Mouse (Mus musculus): ENCODE data around the gene Pigx. TPM values are rescaled to one million over a fixed set of nuclear protein-coding genes. Genes with fewer than 3 reads are reported as not detected.
"Not testable (repeated sequence)": the region's sequence is repeated elsewhere in the genome, so short reads cannot be mapped to it uniquely, and the experiment has no call there.

Pigx gene
- polyA plus RNA-seq, 1 experiment from 2014 or later, result 91.8 TPM

DNA sequence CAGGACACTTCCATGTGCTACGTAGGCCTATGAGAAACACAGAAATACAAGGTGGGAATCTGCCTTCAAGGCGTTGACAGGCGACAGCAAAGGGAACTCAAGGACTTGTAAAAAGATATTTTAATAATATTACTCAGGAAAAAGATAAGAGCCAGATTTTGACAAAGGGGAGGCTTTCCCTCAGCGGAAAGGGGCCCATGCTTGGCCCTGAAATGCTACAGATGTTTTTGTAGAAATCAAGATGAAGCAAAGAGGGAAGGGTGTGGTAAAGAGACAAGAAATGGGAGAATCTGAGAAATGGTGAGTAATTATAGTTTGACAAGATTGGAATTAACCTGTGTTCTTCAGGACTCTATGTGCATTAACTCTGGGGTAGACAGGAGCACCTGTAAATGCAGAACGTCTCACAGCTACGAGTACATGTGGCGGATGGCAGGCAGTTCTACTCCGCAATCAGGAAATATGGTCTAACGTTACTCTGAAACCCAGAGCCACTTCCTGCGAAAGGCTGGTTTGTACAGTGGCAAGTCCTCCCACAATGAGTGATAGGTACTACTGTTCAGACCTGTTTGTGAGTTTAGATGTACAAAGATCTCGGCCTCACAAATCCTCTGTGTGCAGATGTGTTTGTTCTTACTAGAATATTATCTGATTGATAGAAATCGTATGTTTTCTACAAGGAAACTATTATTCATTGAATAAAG lies 8.0 kb upstream of the Pigx start:
- H3K27me3 ChIP-seq (replicated peaks), result no peaks in the 10 kb centered on the region
- no peaks in the 10 kb centered on the region for H3K9me3 ChIP-seq
- WGBS, result 75% methylated on average over 12 of the region's 12 CpGs
- ATAC-seq (ENCODE audit: insufficient read depth, low FRiP score, low read depth), result no peak
- H3K27ac ChIP-seq, result no peak overlapping the region
- H3K4me2 ChIP-seq, result no peak overlapping the region
- no peak overlapping the region for H3K4me3 ChIP-seq (replicated peaks)
- H3K36me3 ChIP-seq, result peaks cover 11% of the 10 kb centered on the region; the same call in 1 of the 2 replicates
- H3K4me1 ChIP-seq, result no peaks in the 10 kb centered on the region
- no peak overlapping the region for H3K9ac ChIP-seq

DNA sequence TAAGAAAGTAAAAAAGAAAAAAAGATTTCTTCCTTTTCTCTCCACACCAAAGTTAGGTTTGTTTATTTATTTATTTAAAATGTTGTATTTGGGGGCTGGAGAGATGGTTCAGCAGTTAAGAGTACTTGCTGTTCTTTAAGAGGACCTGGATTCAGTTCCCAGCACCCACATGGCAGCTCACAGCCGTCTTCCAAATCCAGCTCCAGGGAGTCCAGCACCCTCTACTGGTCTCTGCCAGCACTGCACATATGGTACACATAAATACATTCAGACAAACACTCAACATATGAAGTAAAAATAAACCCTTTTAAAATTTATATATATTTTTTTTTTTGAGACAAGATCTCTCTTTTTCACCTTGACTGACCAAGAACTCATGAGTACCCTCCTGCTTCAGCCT lies 6.2 kb upstream of the Pigx start:
- H3K36me3 ChIP-seq, result peaks cover 11% of the 10 kb centered on the region; the same call in 1 of the 2 replicates
- no peaks in the 10 kb centered on the region for H3K4me1 ChIP-seq
- no peak overlapping the region for H3K27ac ChIP-seq
- H3K27me3 ChIP-seq (replicated peaks), result no peaks in the 10 kb centered on the region
- no peak overlapping the region for H3K4me2 ChIP-seq
- no peak overlapping the region for H3K9ac ChIP-seq
- H3K4me3 ChIP-seq (replicated peaks), result no peak overlapping the region
- 95% methylated on average over 1 of the region's 1 CpGs for WGBS
- no peaks in the 10 kb centered on the region for H3K9me3 ChIP-seq
- no peak for ATAC-seq (ENCODE audit: insufficient read depth, low FRiP score, low read depth)

DNA sequence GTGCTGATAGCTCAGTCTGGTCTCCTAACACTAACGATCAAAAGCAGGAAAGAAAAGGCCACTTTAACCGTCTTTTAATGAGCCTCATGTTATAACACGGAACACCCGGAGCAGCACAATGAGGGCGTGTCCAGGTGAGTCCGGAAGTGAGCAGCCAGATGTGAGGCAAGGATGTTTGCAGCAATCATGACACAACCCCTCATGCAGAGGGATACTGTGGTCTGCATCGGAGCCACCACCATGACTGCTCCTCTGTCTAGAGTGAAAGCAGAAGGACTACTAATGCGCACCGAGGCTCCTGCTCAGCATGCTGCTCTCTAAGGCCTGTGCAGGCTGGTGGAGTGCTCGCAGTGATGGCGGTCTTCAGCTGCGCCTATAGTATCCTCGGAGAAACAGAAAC lies 2.8 kb upstream of the Pigx start:
- Histone ChIP-seq H3K4me1 (peaks cover 4% of the 10 kb centered on the region; the same call in 1 of the 2 replicates), H3K9me3 (no peaks in the 10 kb centered on the region), H3K9ac (no peak overlapping the region), H3K4me3 (replicated peaks) (no peak overlapping the region), H3K27me3 (replicated peaks) (no peaks in the 10 kb centered on the region), H3K36me3 (peaks cover 8% of the 10 kb centered on the region; the same call in 1 of the 2 replicates), H3K27ac (no peak overlapping the region), H3K4me2 (no peak overlapping the region)
- WGBS, result 89% methylated on average over 13 of the region's 13 CpGs
- no peak for ATAC-seq (ENCODE audit: insufficient read depth, low FRiP score, low read depth)

DNA sequence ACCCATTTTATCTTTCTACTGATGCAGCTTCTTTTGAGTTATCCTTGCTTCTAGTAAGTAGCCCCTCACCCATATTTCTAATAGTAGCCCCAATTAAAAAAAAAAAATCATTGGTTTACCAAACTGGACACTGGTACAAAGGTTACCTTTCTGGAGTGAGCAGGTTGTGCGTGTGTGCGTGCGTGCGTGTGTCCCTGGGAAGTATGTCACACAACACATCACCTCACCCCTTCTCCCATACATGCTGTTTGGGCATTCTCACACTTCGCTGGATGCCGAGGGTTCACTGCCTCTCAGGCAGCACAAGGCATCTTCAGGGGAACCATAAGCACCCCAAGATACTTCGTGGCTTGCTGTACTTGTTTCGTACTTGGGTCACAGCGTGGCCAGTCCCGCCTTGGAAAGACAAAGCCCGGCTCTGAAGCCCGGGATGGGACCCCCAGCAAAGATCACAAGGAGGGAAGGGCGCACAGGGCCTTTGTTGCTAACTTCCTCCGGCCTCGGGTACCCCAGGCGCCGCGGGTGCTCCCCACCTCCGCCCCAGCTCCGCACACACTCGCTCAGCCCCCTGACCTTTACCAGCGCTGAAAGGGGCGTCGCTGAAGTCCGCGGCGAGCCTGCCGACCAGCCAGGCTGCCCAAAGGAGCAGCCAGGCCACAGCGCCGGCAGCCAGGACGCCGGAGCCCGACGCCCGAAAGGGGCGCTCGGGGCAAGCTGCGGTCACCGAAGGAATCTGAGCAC lies 473 bp downstream of the Pigx start:
- Histone ChIP-seq H3K4me3 (replicated peaks) (peak overlapping the region; percentile 96), H3K4me2 (peak overlapping the region; percentile 79), H3K9me3 (no peaks in the 10 kb centered on the region), H3K27ac (peak overlapping the region; percentile 86), H3K27me3 (replicated peaks) (no peaks in the 10 kb centered on the region), H3K4me1 (peaks cover 4% of the 10 kb centered on the region; the same call in 1 of the 2 replicates), H3K9ac (peak overlapping the region; percentile 80), H3K36me3 (peaks cover 4% of the 10 kb centered on the region; the same call in 1 of the 2 replicates)
- WGBS, result under 1% methylated on average over 39 of the region's 39 CpGs
- peak; percentile 61 for ATAC-seq (ENCODE audit: insufficient read depth, low FRiP score, low read depth)

DNA sequence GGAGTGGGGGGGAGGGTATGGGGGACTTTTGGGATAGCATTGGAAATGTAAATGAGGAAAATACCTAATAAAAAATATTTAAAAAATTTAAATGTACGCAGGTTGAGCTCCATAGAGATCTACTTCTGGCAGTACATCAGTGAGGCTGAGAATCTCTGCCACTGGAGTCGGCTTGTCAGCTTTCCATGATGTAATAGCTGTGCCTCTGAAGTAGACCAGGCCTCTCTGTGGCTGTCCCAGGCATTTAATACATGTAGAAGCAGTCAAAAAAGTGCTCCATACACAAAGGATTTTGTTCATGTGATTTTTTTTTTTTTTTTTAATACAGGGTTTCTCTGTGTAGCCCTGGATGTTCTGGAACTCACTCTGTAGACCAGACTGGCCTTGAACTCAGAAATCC lies 1.8 kb downstream of the Pigx start:
- H3K27ac ChIP-seq; H3K4me2 ChIP-seq; H3K4me1 ChIP-seq; H3K4me3 ChIP-seq (replicated peaks); H3K27me3 ChIP-seq (replicated peaks); ATAC-seq (ENCODE audit: insufficient read depth, low FRiP score, low read depth); H3K9ac ChIP-seq; H3K36me3 ChIP-seq; H3K9me3 ChIP-seq: not testable (repeated sequence)
- WGBS, result 83% methylated on average over 2 of the region's 2 CpGs

DNA sequence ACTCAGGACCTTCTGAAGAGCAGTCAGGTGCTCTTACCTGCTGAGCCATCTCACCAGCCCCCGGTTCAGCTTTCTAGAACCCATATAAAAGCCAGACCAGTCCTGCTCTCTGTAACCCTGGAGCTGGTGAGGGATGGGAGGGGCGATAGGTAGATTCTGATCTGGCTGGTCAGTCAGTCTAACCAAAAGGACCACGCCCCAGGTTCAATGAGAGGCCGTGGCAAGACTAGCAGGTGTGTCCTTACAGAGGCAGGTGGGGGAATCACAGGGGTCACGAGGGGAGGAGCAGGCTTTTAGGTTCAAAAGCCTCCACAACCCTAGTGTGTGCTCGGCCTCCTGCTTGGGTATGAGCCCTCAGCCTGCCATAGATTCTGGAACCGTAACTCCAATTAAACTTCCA lies 8.1 kb downstream of the Pigx start:
- WGBS, result 86% methylated on average over 7 of the region's 7 CpGs
- H3K27me3 ChIP-seq (replicated peaks), result no peaks in the 10 kb centered on the region
- H3K4me2 ChIP-seq, result no peak overlapping the region
- H3K4me1 ChIP-seq, result no peaks in the 10 kb centered on the region
- no peaks in the 10 kb centered on the region for H3K9me3 ChIP-seq
- no peak overlapping the region for H3K4me3 ChIP-seq (replicated peaks)
- H3K27ac ChIP-seq, result no peak overlapping the region
- peaks cover 30% of the 10 kb centered on the region; the same call in 1 of the 2 replicates for H3K36me3 ChIP-seq
- H3K9ac ChIP-seq, result no peak overlapping the region
- ATAC-seq (ENCODE audit: insufficient read depth, low FRiP score, low read depth), result no peak

DNA sequence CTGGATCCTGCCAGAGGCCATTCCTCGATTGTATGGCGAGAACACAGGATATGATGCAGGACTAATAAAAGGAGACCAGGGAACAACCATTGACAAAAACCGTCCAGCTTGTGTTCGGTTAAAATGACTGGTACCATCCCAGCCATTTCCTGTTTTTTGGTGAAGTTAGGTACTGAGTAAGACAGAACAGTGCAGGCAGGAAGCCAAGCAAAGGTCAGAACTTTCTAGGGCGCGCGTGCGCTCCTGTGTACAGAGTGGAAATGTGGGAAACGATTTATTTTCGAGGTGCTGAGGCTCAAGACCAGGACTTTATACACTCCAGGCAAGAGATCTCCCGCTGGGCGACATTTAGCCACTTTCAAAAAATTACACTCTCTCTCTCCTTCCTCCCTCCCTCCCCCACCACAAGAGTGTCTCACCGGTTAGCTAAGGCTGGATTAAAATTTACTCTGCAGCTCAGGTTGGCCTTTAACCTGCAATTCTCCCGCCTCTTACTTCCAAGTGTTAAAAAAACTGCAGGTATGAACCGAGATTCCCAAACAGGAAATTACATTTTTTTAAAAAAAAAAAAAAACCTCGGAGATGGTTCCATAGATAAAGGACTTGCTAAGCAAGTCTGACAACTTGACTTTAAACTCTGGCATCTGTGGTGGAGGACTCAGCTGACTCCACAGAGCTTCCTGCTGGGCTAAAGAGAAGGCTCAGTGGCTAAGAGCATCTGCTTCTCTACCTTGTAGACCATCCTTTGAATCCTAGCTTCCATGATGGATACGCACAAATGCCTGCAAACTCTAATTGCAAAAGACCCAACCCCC lies 11.7 kb downstream of the Pigx start:
- H3K36me3 ChIP-seq, result peaks cover 31% of the 10 kb centered on the region

DNA sequence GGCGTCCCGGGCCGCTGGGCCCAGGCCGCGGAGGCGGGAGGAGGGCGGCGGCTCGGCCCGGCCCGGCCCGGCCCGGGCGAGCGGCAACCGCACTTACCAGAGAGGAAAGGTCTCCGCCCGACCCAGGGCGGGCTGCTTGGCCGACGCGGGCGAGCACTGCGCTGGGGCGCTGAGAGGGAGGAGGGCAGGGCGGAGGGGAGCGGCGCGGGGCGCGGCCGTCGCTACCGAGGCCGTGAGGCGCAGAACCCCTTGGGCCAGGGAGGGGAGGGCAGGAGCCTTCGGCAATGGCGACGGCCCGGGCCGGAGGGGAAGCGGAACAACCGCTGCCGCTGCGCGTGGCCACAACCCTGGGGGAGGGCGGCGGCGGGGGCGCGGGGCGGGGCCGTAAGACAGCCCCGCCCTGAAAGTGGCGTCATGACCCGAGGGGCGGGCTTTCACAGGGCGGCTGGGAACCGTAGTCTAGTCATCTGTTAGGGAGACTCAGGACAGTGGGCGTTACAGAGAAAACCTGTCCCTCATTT lies 20.5 kb downstream of the Pigx start, which contains the start of gene Pak2:
Gene Pak2 (minus strand): TSS at position 352 of the 521 bp plus-strand sequence.
- WGBS, result under 1% methylated on average over 36 of the region's 60 CpGs
- peak within 1 kb of the TSS; percentile 97 for H3K27ac ChIP-seq
- ATAC-seq (ENCODE audit: insufficient read depth, low FRiP score, low read depth), result peak; percentile 94
- peaks cover 10% of the 10 kb centered on the region for H3K4me1 ChIP-seq
- peak within 1 kb of the TSS; percentile 98 for H3K4me3 ChIP-seq (replicated peaks)
- H3K36me3 ChIP-seq, result no peaks in the 10 kb centered on the region
- H3K27me3 ChIP-seq (replicated peaks), result no peaks in the 10 kb centered on the region
- H3K9ac ChIP-seq, result peak within 1 kb of the TSS; percentile 99
- no peaks in the 10 kb centered on the region for H3K9me3 ChIP-seq
- H3K4me2 ChIP-seq, result peak within 1 kb of the TSS; percentile 59

More for the DNA sequence above, 11.7 kb downstream of the Pigx start:
- Histone ChIP-seq H3K9ac (no peak overlapping the region), H3K27me3 (replicated peaks) (no peaks in the 10 kb centered on the region), H3K27ac (peak overlapping the region; percentile 33), H3K9me3 (no peaks in the 10 kb centered on the region), H3K4me3 (replicated peaks) (no peak overlapping the region), H3K4me2 (no peak overlapping the region), H3K4me1 (no peaks in the 10 kb centered on the region)
- 64% methylated on average over 17 of the region's 17 CpGs for WGBS
- no peak; the same call in 1 of the 2 replicates for ATAC-seq (ENCODE audit: insufficient read depth, low FRiP score, low read depth)

DNA sequence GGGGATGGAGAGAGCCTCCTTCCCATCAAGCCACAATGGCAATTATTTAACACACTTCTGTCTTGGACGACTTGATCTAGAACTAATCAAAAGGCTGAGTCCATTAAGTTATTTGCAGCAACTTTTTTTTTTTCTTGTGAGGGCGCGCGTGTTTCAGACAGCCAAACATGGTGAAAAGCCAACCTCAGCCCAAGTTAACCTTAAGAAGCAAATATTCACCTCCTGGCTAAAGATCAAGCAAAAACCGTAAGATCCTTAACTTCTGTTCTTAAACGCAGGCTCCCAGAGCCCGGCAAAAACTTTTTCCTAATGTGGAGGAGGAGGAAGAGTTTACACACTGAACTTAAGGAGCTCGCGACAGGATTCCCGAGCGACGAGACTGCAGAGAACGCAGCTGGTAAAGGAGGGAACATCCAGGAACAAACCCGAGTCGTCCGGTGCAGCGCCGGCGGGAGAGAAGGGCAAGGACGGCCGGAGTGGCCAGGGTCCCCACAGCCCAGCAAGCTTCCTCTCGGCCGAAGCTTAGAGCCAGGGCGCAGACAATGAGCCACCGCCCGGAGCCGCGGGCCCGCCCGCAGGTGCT lies 21.0 kb downstream of the Pigx start:
- H3K4me1 ChIP-seq, result peaks cover 10% of the 10 kb centered on the region

DNA sequence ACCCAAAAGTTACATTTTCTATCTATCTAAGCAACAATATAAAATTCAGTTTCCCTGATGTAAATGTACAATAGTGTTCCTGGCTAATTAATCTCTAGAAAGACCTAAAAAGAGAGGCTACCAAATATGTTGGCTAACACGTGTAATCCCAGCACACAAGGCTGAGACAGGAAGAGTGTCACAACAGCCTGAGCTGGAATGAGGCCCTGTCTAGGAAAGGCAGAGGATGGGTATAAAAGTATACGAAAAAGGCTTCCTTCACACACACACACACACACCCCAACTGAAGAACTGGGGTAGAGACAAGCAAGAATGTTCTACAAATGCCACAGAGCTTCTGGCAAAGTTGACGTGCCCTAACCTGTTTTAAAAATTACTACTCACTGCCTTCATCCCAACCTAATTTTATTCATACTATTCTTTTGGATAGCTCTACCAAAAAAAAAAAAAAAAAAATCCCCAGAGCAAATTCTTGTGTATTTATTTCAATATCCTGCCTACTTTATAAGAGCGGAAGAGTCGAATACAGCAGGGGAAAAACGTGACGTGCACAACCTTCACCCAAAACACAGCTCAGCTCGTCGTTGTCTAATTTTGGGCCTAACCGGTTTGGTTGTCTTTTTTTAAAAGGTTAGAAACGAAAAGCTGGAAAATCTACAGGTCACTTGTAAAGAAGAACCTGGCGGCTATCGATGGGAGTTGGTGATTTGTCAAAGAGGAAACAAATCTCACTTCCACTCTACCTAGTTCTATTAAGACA lies 21.7 kb downstream of the Pigx start:
- Histone ChIP-seq H3K4me1 (peaks cover 10% of the 10 kb centered on the region), H3K4me2 (peak overlapping the region; percentile 59), H3K27ac (peak overlapping the region; percentile 97), H3K36me3 (no peaks in the 10 kb centered on the region), H3K9me3 (no peaks in the 10 kb centered on the region), H3K27me3 (replicated peaks) (no peaks in the 10 kb centered on the region), H3K4me3 (replicated peaks) (peak overlapping the region; percentile 98), H3K9ac (peak overlapping the region; percentile 99)
- ATAC-seq (ENCODE audit: insufficient read depth, low FRiP score, low read depth), result no peak
- WGBS, result 4% methylated on average over 13 of the region's 13 CpGs

More for the DNA sequence above, 21.0 kb downstream of the Pigx start:
- no peak for ATAC-seq (ENCODE audit: insufficient read depth, low FRiP score, low read depth)
- Histone ChIP-seq H3K27ac (peak overlapping the region; percentile 97), H3K27me3 (replicated peaks) (no peaks in the 10 kb centered on the region), H3K9me3 (no peaks in the 10 kb centered on the region), H3K9ac (peak overlapping the region; percentile 99), H3K4me2 (peak overlapping the region; percentile 59), H3K4me3 (replicated peaks) (peak overlapping the region; percentile 98), H3K36me3 (no peaks in the 10 kb centered on the region)
- WGBS, result under 1% methylated on average over 30 of the region's 30 CpGs

Measured in stomach, embryonic 15.5 days (tissue).